Mouse (Mus musculus) G1E (cell line): ENCODE results near the gene Fads2.

Experiments used
- CTCF ChIP-seq: IDR thresholded peaks from 2 replicates; pipeline ENCODE4 v1.5.1; 2012; ENCODE audit warnings: low read depth, low read length, inconsistent platforms, mixed read lengths
- GATA1 ChIP-seq: IDR thresholded peaks from 2 replicates; pipeline ENCODE4 v1.6.1; 2012; ENCODE audit warnings: borderline replicate concordance, low read length, inconsistent platforms, mixed read lengths
- POLR2AphosphoS5 ChIP-seq: IDR thresholded peaks from 2 replicates; pipeline ENCODE4 v1.6.1; 2012; ENCODE audit warnings: low read depth, low read length, inconsistent platforms; ENCODE audit not compliant: insufficient replicate concordance

DNA sequence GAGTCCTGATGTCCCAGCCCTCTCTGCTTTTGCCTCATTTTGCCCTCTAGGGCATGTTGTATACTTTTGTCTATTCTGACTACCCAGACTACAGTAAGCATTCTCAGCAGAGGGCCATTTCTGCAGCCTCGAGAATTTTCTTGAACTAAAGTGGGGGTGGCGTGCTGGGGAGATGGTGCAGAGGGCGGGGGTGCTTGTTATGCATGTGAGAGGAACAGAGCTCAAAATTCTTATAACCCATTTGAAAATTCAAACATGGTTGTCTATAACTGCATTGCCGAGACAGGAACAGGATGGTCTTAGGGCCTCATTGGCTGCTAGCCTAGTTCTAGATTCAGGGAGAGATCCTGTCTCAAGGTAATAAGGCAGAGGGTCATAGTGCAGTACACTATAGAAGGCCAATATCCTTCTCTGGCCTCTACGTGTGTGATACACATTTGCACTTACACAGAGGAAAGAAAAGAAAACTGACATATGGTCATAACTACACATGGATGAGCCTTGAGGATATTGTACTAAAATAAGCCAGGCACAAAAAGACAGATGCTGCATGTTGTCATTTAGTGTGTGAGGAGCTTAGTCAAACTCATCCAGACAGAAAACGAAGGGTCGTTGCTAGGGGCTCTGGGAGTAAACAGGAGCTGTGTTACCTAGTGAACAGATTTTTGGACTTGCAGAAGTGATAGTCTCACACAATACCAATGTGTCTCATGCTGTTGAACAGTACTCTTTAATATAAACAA lies 22.5 kb upstream of the Fads2 start:
- TF ChIP-seq CTCF (no peak), GATA1 (no peak), POLR2AphosphoS5 (no peak)
